Mouse (Mus musculus) G1E (cell line): ENCODE data around the gene Ncam2.

ENCODE experiments used
- CTCF ChIP-seq: IDR thresholded peaks from 2 replicates; pipeline ENCODE4 v1.5.1; 2012; ENCODE audit warnings: low read depth, low read length, inconsistent platforms, mixed read lengths
- GATA1 ChIP-seq: IDR thresholded peaks from 2 replicates; pipeline ENCODE4 v1.6.1; 2012; ENCODE audit warnings: borderline replicate concordance, low read length, inconsistent platforms, mixed read lengths
- GATA2 ChIP-seq: IDR thresholded peaks from 2 replicates; pipeline ENCODE4 v1.6.1; 2012; ENCODE audit warnings: low read depth, low read length, inconsistent platforms, borderline replicate concordance

DNA sequence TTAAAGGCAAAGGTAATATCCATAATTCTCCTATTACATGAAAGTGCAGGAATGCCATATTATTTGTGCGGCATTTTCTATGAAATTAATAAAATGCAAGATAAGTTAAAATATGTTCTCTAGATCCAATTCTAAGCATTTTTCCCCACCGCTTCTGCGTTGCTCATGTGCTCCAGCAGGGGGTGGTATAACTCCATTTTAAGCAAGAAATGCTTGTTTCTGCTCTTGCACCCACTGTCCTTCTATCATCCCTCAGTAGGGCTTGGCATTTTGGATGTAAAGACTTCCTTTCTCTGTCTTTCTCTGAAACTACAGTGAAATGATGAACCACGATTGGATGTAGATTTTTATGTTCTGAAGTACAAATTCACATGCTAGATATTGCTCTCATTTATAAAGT is 1.5 kb downstream of the Ncam2 start:
- TF ChIP-seq CTCF (no peak), GATA2 (no peak), GATA1 (no peak)
